Mouse (Mus musculus) heart, embryonic 15.5 days (tissue): ENCODE measurements at regions not wholly inside any gene's neighbourhood (a gene's known extent, or its start where the extent isn't known, plus 50 kb on each side); places are given as distances from the start of the nearest gene placed in this dataset.

Source experiments
- ATAC-seq: fragments of 200-750 bp; cut with Nextera tagmentation; replicated peaks from 2 replicates; pipeline ENCODE4 v1.8.0; 2017; ENCODE audit warnings: low read depth, moderate TSS enrichment; ENCODE audit not compliant: insufficient number of reproducible peaks, insufficient read depth, low FRiP score
- H3K27ac ChIP-seq: fragments of 300-500 bp; sonication (generic); 2 replicates; pipeline ENCODE4 v1.5.1; 2015; ENCODE audit warnings: mild to moderate bottlenecking, inconsistent platforms
- H3K27me3 ChIP-seq: fragments of 300-500 bp; sonication (generic); 2 replicates; pipeline ENCODE4 v1.6.1; 2015; ENCODE audit warnings: inconsistent platforms
- H3K36me3 ChIP-seq: fragments of 300-500 bp; sonication (generic); 2 replicates; pipeline ENCODE4 v1.6.1; 2015; ENCODE audit warnings: mild to moderate bottlenecking, inconsistent platforms
- H3K4me1 ChIP-seq: fragments of 300-500 bp; sonication (generic); replicated peaks from 2 replicates; pipeline ENCODE4 v1.6.1; 2015; ENCODE audit warnings: inconsistent platforms
- H3K4me2 ChIP-seq: fragments of 300-500 bp; sonication (generic); 2 replicates; pipeline ENCODE4 v1.6.1; 2015; ENCODE audit warnings: inconsistent platforms, mild to moderate bottlenecking, moderate library complexity
- H3K4me3 ChIP-seq: fragments of 300-500 bp; sonication (generic); 2 replicates; pipeline ENCODE4 v1.5.1; 2015; ENCODE audit warnings: mild to moderate bottlenecking, inconsistent platforms
- H3K9ac ChIP-seq: fragments of 300-500 bp; sonication (generic); 2 replicates; pipeline ENCODE4 v1.6.1; 2015; ENCODE audit warnings: mild to moderate bottlenecking, inconsistent platforms
- H3K9me3 ChIP-seq: fragments of 300-500 bp; sonication (generic); replicated peaks from 2 replicates; pipeline ENCODE4 v1.6.1; 2016; ENCODE audit warnings: inconsistent platforms
- WGBS: fragments of 180-500 bp; shearing (Covaris S2); methylation state at CpG from one replicate; pipeline ENCODE4 v1.1.7; 2015; ENCODE audit warnings: mixed read lengths; 5-methylcytosine and 5-hydroxymethylcytosine counted together

GRCm38 (mm10) chr13:97824071-97824716, 63.8 kb upstream of the Gm10260 start:
- WGBS = 55% methylated on average over 20 of the region's 20 CpGs
- no peak for ATAC-seq
- H3K4me3 ChIP-seq = peak overlapping the region; percentile 18; the same call in 1 of the 2 replicates
- H3K27ac ChIP-seq = no peak overlapping the region
- peaks cover 2% of the 10 kb centered on the region for H3K4me1 ChIP-seq
- no peaks in the 10 kb centered on the region for H3K36me3 ChIP-seq
- H3K27me3 ChIP-seq = no peaks in the 10 kb centered on the region
- no peaks in the 10 kb centered on the region for H3K9me3 ChIP-seq
- H3K9ac ChIP-seq = no peak overlapping the region
- peak overlapping the region; percentile 52 for H3K4me2 ChIP-seq

- no peak overlapping the region for H3K4me3 ChIP-seq
- H3K9ac ChIP-seq = no peak overlapping the region
- no peak overlapping the region for H3K27ac ChIP-seq
- H3K36me3 ChIP-seq = no peaks in the 10 kb centered on the region
- ATAC-seq = no peak
- 61% methylated on average over 2 of the region's 2 CpGs for WGBS
- peaks cover 2% of the 10 kb centered on the region; the same call in 1 of the 2 replicates for H3K4me1 ChIP-seq
- H3K9me3 ChIP-seq = no peaks in the 10 kb centered on the region
- no peaks in the 10 kb centered on the region for H3K27me3 ChIP-seq
- H3K4me2 ChIP-seq = no peak overlapping the region
Observed at GRCm38 (mm10) chr13:97821630-97822029, 61.2 kb upstream of the Gm10260 start.

GRCm38 (mm10) chr13:97821011-97821410, 60.6 kb upstream of the Gm10260 start:
- WGBS = 79% methylated on average over 3 of the region's 3 CpGs
- no peak overlapping the region for H3K4me3 ChIP-seq
- ATAC-seq = no peak

DNA sequence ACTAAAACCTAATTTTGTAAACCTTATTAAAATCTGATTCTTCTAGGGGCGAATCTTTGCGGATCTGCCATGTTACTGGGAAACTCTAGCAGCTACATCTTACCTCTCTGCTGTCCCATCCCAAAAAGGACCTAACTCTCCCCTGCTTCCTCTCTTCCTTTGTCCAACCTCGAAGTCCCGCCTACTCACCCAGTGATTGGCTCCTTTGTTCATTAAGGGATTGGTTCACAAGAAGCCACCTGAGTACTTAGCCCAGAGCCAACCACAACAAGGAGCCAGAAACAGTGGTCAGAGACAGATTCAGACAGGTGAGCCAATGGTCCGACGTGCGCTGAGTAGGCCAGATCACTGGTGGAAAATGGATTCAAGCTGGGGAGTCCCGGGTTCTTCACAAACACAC, 60.0 kb upstream of the Gm10260 start:
- whole genome bisulfite sequencing = 91% methylated on average over 8 of the region's 8 CpGs
- Histone ChIP-seq H3K4me1 (peaks cover 2% of the 10 kb centered on the region; the same call in 1 of the 2 replicates), H3K4me3 (no peak overlapping the region), H3K9me3 (no peaks in the 10 kb centered on the region), H3K4me2 (no peak overlapping the region), H3K27ac (no peak overlapping the region), H3K27me3 (no peaks in the 10 kb centered on the region), H3K9ac (no peak overlapping the region), H3K36me3 (no peaks in the 10 kb centered on the region)
- ATAC-seq = no peak

More at GRCm38 (mm10) chr13:97821011-97821410, 60.6 kb upstream of the Gm10260 start:
- no peaks in the 10 kb centered on the region for H3K9me3 ChIP-seq
- no peaks in the 10 kb centered on the region for H3K27me3 ChIP-seq
- H3K9ac ChIP-seq = no peak overlapping the region
- H3K27ac ChIP-seq = no peak overlapping the region
- no peaks in the 10 kb centered on the region for H3K36me3 ChIP-seq
- H3K4me1 ChIP-seq = peaks cover 2% of the 10 kb centered on the region; the same call in 1 of the 2 replicates
- H3K4me2 ChIP-seq = no peak overlapping the region

DNA sequence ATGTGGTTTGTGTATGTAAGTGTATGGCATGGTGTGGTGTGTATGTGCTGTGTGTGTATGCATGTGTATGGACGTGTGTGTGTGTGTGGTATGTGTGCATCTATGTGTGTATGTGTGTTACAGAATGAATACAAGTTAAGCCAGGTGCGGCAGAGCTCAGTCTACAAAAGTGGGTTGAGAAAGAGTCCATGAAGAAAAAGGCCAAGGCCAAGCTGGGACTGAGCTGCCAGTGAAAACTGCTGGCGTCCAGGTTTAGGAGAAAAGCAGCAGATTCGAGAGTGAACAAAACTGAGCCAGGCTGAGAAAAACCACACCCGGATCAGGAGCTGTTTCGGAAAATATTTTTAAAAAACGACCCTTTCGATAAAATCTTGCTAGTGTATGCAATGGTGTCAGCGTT, 58.6 kb upstream of the Gm10260 start:
- WGBS = 87% methylated on average over 9 of the region's 9 CpGs
- no peak for ATAC-seq
- H3K27me3 ChIP-seq = no peaks in the 10 kb centered on the region
- no peak overlapping the region for H3K9ac ChIP-seq
- no peaks in the 10 kb centered on the region for H3K4me1 ChIP-seq
- H3K9me3 ChIP-seq = no peaks in the 10 kb centered on the region
- H3K36me3 ChIP-seq = no peaks in the 10 kb centered on the region
- no peak overlapping the region for H3K4me2 ChIP-seq
- no peak overlapping the region for H3K27ac ChIP-seq
- H3K4me3 ChIP-seq = no peak overlapping the region

GRCm38 (mm10) chr13:97816923-97817322, 56.5 kb upstream of the Gm10260 start:
- WGBS = 80% methylated on average over 3 of the region's 3 CpGs
- H3K4me1 ChIP-seq = no peaks in the 10 kb centered on the region
- no peaks in the 10 kb centered on the region for H3K9me3 ChIP-seq
- no peak overlapping the region for H3K9ac ChIP-seq
- no peaks in the 10 kb centered on the region for H3K27me3 ChIP-seq
- H3K4me3 ChIP-seq = no peak overlapping the region
- no peak overlapping the region for H3K27ac ChIP-seq
- no peak overlapping the region for H3K4me2 ChIP-seq
- no peaks in the 10 kb centered on the region for H3K36me3 ChIP-seq
- no peak for ATAC-seq
